Mouse (Mus musculus): Measurements from ENCODE around the gene Lrrn4. TPM values are rescaled to one million over a fixed set of nuclear protein-coding genes. Genes with fewer than 3 reads are reported as not detected.

Lrrn4 gene
- polyA plus RNA-seq, 1 experiment from 2014 or later, result 6.8 TPM

Other genes starting within 250 kb of the Lrrn4 start
- 14.2 and 14.6 TPM in 2 replicates for gene Shld1, start 194.0 kb downstream of the Lrrn4 start, polyA plus RNA-seq (2015; fragmentation: Nextera tagmentation; extraction: Ambion mirVana)
- gene Chgb, start 99.6 kb downstream of the Lrrn4 start, polyA plus RNA-seq (2015; fragmentation: Nextera tagmentation; extraction: Ambion mirVana), result 0.52 and 1.4 TPM in 2 replicates
- gene Trmt6, start 64.8 kb downstream of the Lrrn4 start, polyA plus RNA-seq (2015; fragmentation: Nextera tagmentation; extraction: Ambion mirVana), result 24.6 and 26.4 TPM in 2 replicates
- 15.3 and 16.7 TPM in 2 replicates for gene Mcm8, start 64.8 kb downstream of the Lrrn4 start, polyA plus RNA-seq (2015; fragmentation: Nextera tagmentation; extraction: Ambion mirVana)
- gene Crls1, start 34.2 kb downstream of the Lrrn4 start, polyA plus RNA-seq (2015; fragmentation: Nextera tagmentation; extraction: Ambion mirVana), result 22.6 and 23.0 TPM in 2 replicates
- gene Fermt1, start 65.0 kb upstream of the Lrrn4 start, polyA plus RNA-seq (2015; fragmentation: Nextera tagmentation; extraction: Ambion mirVana), result 5.3 and 5.7 TPM in 2 replicates

Measured in lung, embryonic 15.5 days (tissue).